In genomic region chr12:88931713-88932112, GRCm38 (mm10) we compare ENCODE assay signal across 18 mouse cellular contexts.
DNase-seq lines count a peak whose midpoint lies in the region; ATAC-seq lines count a peak whose summit lies in the region.
"Had no signal": no experiment of that assay in that cellular context is flagged by ENCODE, and none has a peak within 500 bp of the region (broad histone marks: within the 10 kb centered on the region; RNA-seq: fewer than 3 reads in every experiment).

No protein-coding gene starts in this region.

- no peak overlapping the region for H3K4me2 ChIP-seq in kidney, embryonic 14.5 days (replicated peaks; ENCODE audit: low read depth, low read length)
- H3K4me2 ChIP-seq: intestine, embryonic 15.5 days; lung, embryonic 15.5 days had no signal

- no peaks in the 10 kb centered on the region for H3K4me1 ChIP-seq in kidney, embryonic 14.5 days (ENCODE audit: control insufficient read depth, insufficient read depth, low read length)
- H3K4me1 ChIP-seq: embryonic facial prominence, embryonic 10.5 days; intestine, embryonic 15.5 days; lung, embryonic 15.5 days had no signal

- no peak overlapping the region for H3K27ac ChIP-seq in kidney, embryonic 14.5 days (ENCODE audit: low read depth, low read length)
- H3K27ac ChIP-seq: embryonic facial prominence, embryonic 10.5 days; gastrocnemius, adult 2 months; heart, adult 2 months; intestine, embryonic 15.5 days; liver, embryonic 14.5 days; lung, embryonic 15.5 days had no signal

- WGBS in kidney, embryonic 14.5 days, result 77% methylated on average over 4 of the region's 4 CpGs

- no peaks in the 10 kb centered on the region for H3K36me3 ChIP-seq in kidney, embryonic 14.5 days (ENCODE audit: control insufficient read depth, insufficient read depth, low read length)
- H3K36me3 ChIP-seq: embryonic facial prominence, embryonic 10.5 days; intestine, embryonic 15.5 days; lung, embryonic 15.5 days had no signal

- ATAC-seq in kidney, embryonic 14.5 days (ENCODE audit: low FRiP score, low TSS enrichment), result no peak
- ATAC-seq: intestine, embryonic 15.5 days had no signal

- H3K9me3 ChIP-seq in kidney, embryonic 14.5 days (ENCODE audit: control insufficient read depth, low read length), result no peaks in the 10 kb centered on the region
- H3K9me3 ChIP-seq: embryonic facial prominence, embryonic 10.5 days; intestine, embryonic 15.5 days; lung, embryonic 15.5 days had no signal

- no peaks in the 10 kb centered on the region for H3K27me3 ChIP-seq in kidney, embryonic 14.5 days (ENCODE audit: control insufficient read depth, insufficient read depth, low read length)
- H3K27me3 ChIP-seq: intestine, embryonic 15.5 days; lung, embryonic 15.5 days had no signal

- H3K9ac ChIP-seq in kidney, embryonic 14.5 days (ENCODE audit: low read depth, low read length), result no peak overlapping the region
- H3K9ac ChIP-seq: intestine, embryonic 15.5 days; liver, embryonic 14.5 days; lung, embryonic 15.5 days had no signal

- DNase-seq in cerebellum, adult 11 months, result peak; percentile 3
- DNase-seq in cerebellum, adult 8-10 months, result no peak
- peak; percentile 6 to 12 for DNase-seq in kidney, adult 8-10 months
- peak; percentile 39 for DNase-seq in retina, postnatal 1 day
- no peak for DNase-seq in retina, embryonic 14.5 days (ENCODE audit: low spot score)
- DNase-seq in embryo, embryonic 10.5 days (ENCODE audit: low spot score), result no peak
- DNase-seq in embryo, embryonic 9.5 days (ENCODE audit: extremely low spot score), result no peak
- DNase-seq: adrenal gland, adult 8-10 months; gastrocnemius, adult 2 months; heart, adult 2 months; heart, postnatal 4 days; lung, postnatal 4 days; thymus, postnatal 36 days had no signal

- H3K4me3 ChIP-seq in kidney, embryonic 14.5 days (ENCODE audit: low read length), result no peak overlapping the region
- H3K4me3 ChIP-seq: embryonic facial prominence, embryonic 10.5 days; gastrocnemius, adult 2 months; heart, adult 2 months; intestine, embryonic 15.5 days; lung, embryonic 15.5 days had no signal

Comparison
In these comparisons a context has a peak if more than half of its experiments do, and no peak if none do; other contexts are left out.
1. DNase-seq: peak in cerebellum, adult 11 months (single experiment), kidney, adult 8-10 months (2 of 2) and retina, postnatal 1 day (single experiment); none in cerebellum, adult 8-10 months (single experiment), retina, embryonic 14.5 days (single experiment), embryo, embryonic 10.5 days (single experiment) and embryo, embryonic 9.5 days (single experiment).